Mouse (Mus musculus): ENCODE measurements around the gene Taf15.

Taf15 gene

GRCm38 (mm10) chr11:83472324-83473234 is at the start of gene Taf15:
Gene Taf15, plus strand, starts transcription at chr11:83473086.
- DNase-seq: peak; percentile 97

DNA sequence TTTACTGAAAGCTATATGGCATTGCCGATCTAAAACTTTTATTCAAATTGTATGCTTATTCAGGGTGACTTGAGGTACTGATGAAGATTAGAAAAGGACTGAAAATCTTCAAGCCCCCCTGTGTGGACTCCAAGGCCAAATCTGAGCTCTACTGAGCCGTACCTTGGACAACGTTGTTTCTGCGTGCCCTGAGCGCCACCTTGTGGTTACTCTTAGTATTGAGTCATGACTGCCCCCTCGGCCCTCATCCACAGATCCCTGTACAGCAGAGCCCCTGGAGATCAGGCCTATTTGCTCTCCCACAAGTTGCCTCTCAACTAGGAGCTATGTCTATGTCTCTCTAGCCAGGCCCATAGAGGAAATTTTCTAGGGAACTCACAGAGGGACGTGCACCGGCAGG is 48.2 kb upstream of the Taf15 start:
- DNase-seq: peak; percentile 39

DNA sequence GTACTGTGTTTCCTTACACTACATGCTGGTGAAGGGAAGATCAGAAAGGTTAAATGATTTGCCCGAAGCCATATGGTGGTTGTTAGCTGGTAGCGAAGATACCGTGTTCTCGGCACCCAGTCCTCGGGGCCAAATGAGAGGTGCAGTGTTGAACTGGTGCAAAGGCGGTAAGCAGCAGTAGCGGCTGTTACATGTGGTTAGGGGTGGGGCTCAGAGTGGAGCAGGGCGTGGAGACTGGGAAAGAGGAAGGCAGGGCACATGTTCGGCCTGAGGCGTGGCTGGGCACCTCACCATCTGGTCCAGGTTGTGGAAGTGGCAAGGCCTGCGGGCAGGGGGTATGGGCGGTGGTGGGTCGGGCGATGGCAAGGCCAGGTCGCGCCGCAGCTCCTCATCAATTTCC is 45.9 kb upstream of the Taf15 start:
- DNase-seq: no peak

DNA sequence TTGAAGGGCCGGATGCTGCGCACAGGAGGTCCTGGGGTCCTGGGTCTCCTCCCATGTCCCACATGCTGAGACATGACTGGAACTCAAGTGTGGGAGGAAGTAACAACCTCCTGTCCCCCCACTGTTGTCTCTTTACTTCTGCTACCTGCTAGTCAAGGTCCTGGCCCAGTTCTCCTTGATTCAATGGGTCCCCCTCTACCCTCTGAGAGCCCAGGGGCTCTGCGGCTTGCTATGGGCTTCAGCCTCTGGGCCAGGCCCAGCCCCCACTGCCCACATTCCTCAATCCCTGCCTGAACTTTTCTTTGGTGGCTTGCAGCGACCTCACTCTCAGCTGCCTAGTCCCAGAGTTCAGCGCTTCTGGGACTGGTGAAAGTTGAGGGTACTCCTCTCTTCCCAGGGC is 43.5 kb upstream of the Taf15 start, which contains the start of gene Gas2l2:
Gene Gas2l2, minus strand, starts transcription at position 101 of the 400 bp plus-strand sequence.
- DNase-seq: no peak

DNA sequence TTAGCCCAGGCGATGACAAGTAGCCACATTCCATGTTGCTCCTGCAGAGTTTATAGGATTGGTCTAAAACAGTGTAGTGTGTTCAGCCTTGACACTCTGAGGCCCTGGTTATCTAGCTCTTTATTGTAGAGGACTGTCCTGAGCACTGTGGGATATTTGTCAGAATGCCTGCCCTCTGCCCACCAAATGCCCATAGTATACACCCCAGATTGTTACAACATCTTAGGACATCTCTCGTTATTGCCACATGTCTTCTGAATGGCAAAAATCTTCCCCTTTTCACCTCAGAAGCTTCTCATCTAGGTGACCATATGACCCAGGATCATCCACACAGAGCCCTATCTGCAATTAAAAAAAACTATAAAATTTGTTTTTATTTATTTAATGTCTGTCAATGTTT is 40.4 kb upstream of the Taf15 start:
- no peak for DNase-seq

- no peak for DNase-seq
Observed at GRCm38 (mm10) chr11:83437377-83437776, 35.5 kb upstream of the Taf15 start, which contains the start of gene 1700020L24Rik. Gene 1700020L24Rik, plus strand, starts transcription at chr11:83437677.

- DNase-seq: no peak
Observed at GRCm38 (mm10) chr11:83439426-83440060, 33.3 kb upstream of the Taf15 start.

GRCm38 (mm10) chr11:83440081-83441064 is 32.5 kb upstream of the Taf15 start:
- peak; percentile 78 for DNase-seq

GRCm38 (mm10) chr11:83441235-83441634 is 31.7 kb upstream of the Taf15 start:
- peak; percentile 28 for DNase-seq

DNA sequence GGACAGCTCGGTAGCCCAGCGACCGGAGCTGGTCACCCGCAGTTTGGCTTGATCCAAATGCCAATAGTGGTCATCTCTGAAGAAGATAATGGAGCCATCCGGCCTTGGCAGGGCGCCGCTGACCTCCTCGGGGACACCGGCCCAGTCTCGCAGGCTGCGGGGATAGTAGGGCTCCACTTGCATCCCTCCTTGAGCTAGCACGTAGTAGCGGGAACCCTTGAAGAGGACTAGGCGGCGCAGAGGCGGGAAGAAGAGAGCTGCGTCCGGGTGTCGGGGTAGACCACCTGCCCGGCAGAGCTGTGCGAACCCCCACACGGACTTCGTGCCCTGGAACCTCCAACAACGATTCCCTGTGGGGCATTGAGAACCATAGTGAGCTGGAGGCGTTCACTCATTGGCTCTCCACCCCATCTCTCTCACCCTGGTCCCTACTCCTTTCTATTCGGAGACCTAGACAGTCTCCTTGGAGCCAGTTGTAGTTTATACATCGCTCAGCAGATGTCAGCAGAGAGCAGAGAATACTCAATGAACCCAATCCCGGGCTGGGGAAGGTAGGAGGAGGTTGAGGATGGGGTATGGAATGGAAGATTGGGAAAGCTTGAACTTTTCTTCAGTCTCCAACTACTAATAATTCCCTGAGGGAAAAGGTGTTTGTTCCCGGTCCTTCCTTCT is 30.2 kb upstream of the Taf15 start:
- DNase-seq: peak; percentile 54

DNA sequence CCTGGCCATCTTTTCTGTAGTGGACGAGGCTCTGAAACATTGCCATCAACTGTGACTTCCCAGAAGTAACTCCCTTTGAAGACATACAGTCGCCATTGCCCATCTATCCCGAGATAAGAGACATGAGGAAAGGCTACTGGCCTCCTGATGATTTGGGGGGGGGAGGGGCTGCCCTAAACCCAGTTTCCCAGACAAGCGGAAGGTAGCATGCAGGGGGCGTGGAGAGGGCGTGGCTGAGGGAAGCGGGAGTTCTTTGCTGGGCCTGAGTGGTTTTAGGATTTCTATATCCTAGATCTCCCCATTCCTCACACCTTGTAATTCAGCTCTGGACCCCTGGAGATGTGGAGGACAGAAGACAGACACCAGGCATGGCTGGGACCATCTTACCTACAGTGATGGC is 29.1 kb upstream of the Taf15 start:
- DNase-seq: no peak

DNA sequence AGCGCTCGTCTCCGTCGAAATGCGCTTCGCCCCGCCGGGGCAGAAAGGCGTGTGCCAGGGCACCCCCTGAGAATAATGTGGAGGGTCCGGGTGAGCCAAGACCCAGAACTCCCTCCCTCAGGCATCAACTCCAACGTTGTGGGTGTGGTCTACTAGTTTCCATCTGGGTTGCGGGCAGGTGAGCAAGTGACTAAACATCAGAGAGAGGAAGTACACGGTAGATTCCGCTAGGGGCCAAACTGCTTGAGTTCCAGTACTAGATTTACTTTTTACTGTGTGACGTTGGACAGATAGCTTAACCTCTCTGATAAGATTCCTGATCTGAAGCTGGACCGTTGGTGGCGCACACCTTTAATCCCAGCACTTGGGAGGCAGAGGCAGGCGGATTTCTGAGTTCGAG is 27.9 kb upstream of the Taf15 start:
- no peak for DNase-seq

GRCm38 (mm10) chr11:83447612-83448011 is 25.3 kb upstream of the Taf15 start:
- DNase-seq: no peak

DNA sequence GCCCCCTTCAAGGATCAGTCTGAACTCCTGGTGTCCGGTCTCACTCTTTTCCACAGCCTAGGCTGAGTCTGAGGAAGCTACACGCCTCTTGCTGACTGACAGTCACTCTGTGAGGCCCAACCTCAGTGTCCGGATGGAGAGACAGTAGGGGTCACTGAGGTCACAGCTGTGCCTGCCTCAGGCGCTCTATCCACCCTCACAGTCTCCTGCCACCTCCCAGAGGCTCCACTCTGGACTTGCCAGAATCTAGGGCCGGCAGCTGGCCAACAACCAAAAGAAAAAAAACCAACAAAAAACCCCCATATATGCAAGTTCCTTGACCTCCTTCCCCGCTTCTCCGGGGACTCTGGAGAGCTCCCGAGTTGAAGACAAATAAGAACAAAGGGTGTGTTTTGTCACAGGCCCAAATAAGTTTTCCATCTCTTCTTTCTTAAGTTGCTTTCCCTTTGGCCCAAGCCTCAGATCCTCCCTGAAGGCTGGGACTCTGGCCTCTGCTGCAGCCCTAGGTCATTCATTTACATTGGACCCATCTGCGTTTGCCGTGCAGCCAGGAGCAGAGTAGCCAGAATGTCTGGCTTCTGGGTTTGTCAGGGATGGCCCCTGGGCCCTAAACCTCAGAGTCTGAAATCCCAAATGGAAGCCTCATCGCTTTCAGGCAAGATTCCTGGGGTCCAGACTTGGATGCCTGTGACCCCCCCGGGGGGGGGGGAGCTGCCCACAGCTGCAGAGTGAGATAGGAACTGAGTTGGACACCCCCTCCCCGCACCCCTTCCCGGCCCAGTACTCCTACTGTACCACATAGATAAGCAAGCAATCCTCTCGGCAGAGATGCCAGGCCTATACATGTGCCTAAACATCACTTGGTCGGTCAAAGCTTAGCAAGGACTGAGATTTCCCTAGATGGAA is 24.6 kb upstream of the Taf15 start:
- DNase-seq: peak; percentile 35

GRCm38 (mm10) chr11:83448927-83449236 is 24.0 kb upstream of the Taf15 start:
- DNase-seq: peak; percentile 28

DNA sequence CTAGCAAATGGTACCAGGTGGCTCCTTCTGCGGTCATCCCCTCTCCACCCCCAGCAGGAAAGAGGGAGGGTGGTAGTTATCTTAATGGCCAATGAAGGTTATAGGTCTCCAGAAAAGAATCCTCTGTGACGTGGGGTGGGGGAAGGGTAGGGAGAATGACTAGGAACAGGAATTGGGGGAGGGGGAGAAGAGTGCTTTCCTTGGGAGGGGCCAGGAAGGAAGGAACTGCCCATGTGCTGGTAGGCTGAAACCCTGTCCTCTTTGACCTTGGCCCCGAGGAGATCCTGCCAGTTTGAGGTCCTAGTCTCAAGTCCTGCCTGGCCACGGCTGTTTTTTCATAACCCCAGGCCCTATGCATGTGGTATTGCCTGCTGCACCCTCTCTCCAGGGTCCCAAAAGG is 23.6 kb upstream of the Taf15 start:
- no peak for DNase-seq

- no peak for DNase-seq
Observed at GRCm38 (mm10) chr11:83450550-83450949, 22.3 kb upstream of the Taf15 start.

GRCm38 (mm10) chr11:83451281-83451680 is 21.6 kb upstream of the Taf15 start:
- DNase-seq: no peak

GRCm38 (mm10) chr11:83454548-83454947 is 18.3 kb upstream of the Taf15 start:
- DNase-seq: peak; percentile 36

DNA sequence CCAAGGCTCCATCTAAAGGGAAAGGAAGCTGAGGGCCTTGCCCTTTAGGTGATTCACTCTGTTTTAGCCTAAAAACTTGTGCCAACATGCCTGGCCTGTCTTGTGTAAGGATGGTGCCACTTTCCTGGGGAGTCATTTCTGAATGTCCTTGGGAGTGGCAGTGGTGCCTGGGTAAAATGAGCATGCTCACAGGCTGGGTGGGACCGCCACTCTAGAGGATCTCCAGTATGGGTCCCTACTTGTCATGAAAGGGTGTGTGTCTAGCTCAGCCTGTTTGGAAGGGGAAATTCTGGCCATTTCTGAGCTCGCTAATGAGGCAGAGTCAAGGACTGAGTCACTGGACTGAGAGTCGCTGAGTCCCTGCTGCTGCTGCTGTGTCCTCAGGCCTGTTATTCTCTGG is 17.3 kb upstream of the Taf15 start:
- no peak for DNase-seq

GRCm38 (mm10) chr11:83457257-83457656 is 15.6 kb upstream of the Taf15 start:
- no peak for DNase-seq
